Mouse (Mus musculus) heart, adult 2 months (tissue): ENCODE measurements around the gene Tgds.

Experiments used
- CTCF ChIP-seq: fragments of 200-600 bp; IDR thresholded peaks from 2 replicates; pipeline ENCODE4 v1.8.1; 2022; ENCODE audit warnings: antibody characterized with exemption, mild to moderate bottlenecking, moderate library complexity
- POLR2A ChIP-seq: fragments of 200-500 bp; IDR thresholded peaks from 2 replicates; pipeline ENCODE4 v1.6.1; 2011; ENCODE audit warnings: mild to moderate bottlenecking, low read depth, low read length, control low read depth; ENCODE audit not compliant: insufficient read depth

DNA sequence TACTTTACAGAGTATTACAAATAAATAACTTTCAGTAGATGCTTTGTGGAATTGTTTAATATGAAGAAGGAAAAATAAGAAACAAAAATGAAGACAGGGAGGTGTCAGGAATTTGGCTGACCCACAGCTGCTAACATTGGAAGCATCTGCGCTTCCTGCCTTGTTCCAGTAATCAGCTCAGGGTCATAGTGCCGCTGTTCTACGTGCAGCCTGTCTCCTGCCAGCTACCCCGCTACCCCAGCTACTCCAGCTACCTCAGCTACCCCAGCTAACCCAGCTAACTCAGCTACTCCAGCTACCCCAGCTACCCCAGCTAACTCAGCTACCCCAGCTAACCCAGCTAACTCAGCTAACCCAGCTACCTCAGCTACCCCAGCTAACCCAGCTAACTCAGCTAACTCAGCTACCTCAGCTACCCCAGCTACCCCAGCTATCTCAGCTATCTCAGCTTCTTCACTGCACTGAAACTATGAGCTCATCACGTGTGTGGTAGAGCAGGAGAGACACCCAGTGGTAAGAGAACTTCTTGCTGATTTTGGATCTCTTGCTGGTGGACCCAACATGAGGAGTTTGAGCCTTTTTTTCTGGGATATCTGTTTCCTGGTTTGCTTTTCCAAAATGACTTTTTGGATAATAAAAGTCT lies 19.2 kb upstream of the Tgds start:
- TF ChIP-seq CTCF = peak; percentile 69
- TF ChIP-seq POLR2A = no peak
